Comparison of ENCODE assay signal across 10 mouse cellular contexts in the genomic region with DNA sequence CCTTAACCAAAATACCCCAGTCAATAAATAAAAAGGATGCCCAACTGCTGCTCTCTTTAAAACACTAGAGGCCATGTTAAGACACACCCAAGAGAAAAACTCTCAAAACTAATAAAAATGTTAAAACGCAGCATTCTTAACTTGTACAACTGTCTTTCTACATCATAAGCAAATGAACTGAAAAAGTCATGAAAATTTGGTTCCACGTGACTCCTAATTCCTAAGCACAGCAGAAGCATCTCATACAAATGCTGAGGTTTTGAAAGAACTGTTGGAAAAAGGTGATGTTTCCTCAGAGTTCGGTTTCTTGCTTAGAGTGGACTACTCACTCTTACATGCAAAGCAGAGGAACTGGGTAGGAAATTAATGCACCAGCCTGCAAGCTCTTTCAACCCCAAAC. TPM values are rescaled to one million over a fixed set of nuclear protein-coding genes. Genes with fewer than 3 reads are reported as not detected.
DNase-seq lines count a peak whose midpoint lies in the region; ATAC-seq lines count a peak whose summit lies in the region.
"Had no signal": no experiment of that assay in that cellular context is flagged by ENCODE, and none has a peak within 500 bp of the region (broad histone marks: within the 10 kb centered on the region; RNA-seq: fewer than 3 reads in every experiment).

No protein-coding gene starts in this region.

- WGBS in heart, embryonic 13.5 days = 85% methylated on average over 3 of the region's 3 CpGs
- WGBS in forebrain, embryonic 16.5 days = 39% methylated on average over 3 of the region's 3 CpGs
- 36% methylated on average over 3 of the region's 3 CpGs for WGBS in limb, embryonic 15.5 days

- intact Hi-C loops in left cerebral cortex, postnatal 14 days (cut with DNase I) = loop anchor here (10.0 kb wide), 2 partner anchors 610 to 1020 kb away; no protein-coding TSS in a partner anchor

- no peak overlapping the region for H3K9ac ChIP-seq in heart, embryonic 13.5 days
- H3K9ac ChIP-seq in forebrain, embryonic 16.5 days (replicated peaks; ENCODE audit: low read depth, low read length) = peak overlapping the region; percentile 9
- H3K9ac ChIP-seq in limb, embryonic 15.5 days = no peak overlapping the region

- peaks cover 21% of the 10 kb centered on the region for H3K36me3 ChIP-seq in heart, embryonic 13.5 days
- no peaks in the 10 kb centered on the region for H3K36me3 ChIP-seq in forebrain, embryonic 16.5 days (ENCODE audit: control insufficient read depth, insufficient read depth)
- 0 out of 2 replicates have a peak, but pooled peaks cover 10% of the 10 kb centered on the region for H3K36me3 ChIP-seq in limb, embryonic 15.5 days

- no peaks in the 10 kb centered on the region for H3K9me3 ChIP-seq in heart, embryonic 13.5 days
- H3K9me3 ChIP-seq in forebrain, embryonic 16.5 days (ENCODE audit: control insufficient read depth, low read length) = no peaks in the 10 kb centered on the region
- H3K9me3 ChIP-seq in limb, embryonic 15.5 days = no peaks in the 10 kb centered on the region

- H3K4me2 ChIP-seq in heart, embryonic 13.5 days = peak overlapping the region; percentile 68
- peak overlapping the region; percentile 58 for H3K4me2 ChIP-seq in forebrain, embryonic 16.5 days (ENCODE audit: low read length)
- peak overlapping the region; percentile 34 for H3K4me2 ChIP-seq in limb, embryonic 15.5 days

- no peak for DNase-seq in heart, adult 8-10 months (ENCODE audit: low spot score)
- DNase-seq in A20 (ENCODE audit: low read depth, low spot score) = peak; percentile 26
- DNase-seq in right cerebral cortex, adult 18-20 months = no peak
- DNase-seq in spleen, postnatal 10 days (ENCODE audit: low spot score in 2 of 2) = no peak
- no peak for DNase-seq in left cerebral cortex, postnatal 14 days (ENCODE audit: low spot score in 2 of 2)
- DNase-seq: kidney, postnatal 14 days had no signal

- H3K27ac ChIP-seq in heart, embryonic 13.5 days (replicated peaks) = no peak overlapping the region
- H3K27ac ChIP-seq in forebrain, embryonic 16.5 days (ENCODE audit: low read length) = no peak overlapping the region; the same call in 1 of the 2 replicates
- no peak overlapping the region for H3K27ac ChIP-seq in limb, embryonic 15.5 days
- H3K27ac ChIP-seq: macrophage had no signal

- ATAC-seq in heart, embryonic 13.5 days (ENCODE audit: extremely low read depth, insufficient number of reproducible peaks, low FRiP score, low TSS enrichment) = no peak
- no peak for ATAC-seq in forebrain, embryonic 16.5 days
- no peak for ATAC-seq in limb, embryonic 15.5 days (ENCODE audit: insufficient number of reproducible peaks, low FRiP score, low TSS enrichment, low read depth)

- peaks cover 34% of the 10 kb centered on the region for H3K4me1 ChIP-seq in heart, embryonic 13.5 days
- H3K4me1 ChIP-seq in forebrain, embryonic 16.5 days (replicated peaks; ENCODE audit: control insufficient read depth, insufficient read depth, low read length) = peaks cover 31% of the 10 kb centered on the region
- peaks cover 22% of the 10 kb centered on the region for H3K4me1 ChIP-seq in limb, embryonic 15.5 days

- H3K4me3 ChIP-seq in heart, embryonic 13.5 days = peak overlapping the region; percentile 92; the same call in 1 of the 2 replicates
- H3K4me3 ChIP-seq in forebrain, embryonic 16.5 days (replicated peaks; ENCODE audit: low read length) = peak overlapping the region; percentile 91
- H3K4me3 ChIP-seq in limb, embryonic 15.5 days = peak overlapping the region; percentile 68

- H3K27me3 ChIP-seq in heart, embryonic 13.5 days (replicated peaks) = no peaks in the 10 kb centered on the region
- H3K27me3 ChIP-seq in forebrain, embryonic 16.5 days (replicated peaks; ENCODE audit: control insufficient read depth, insufficient read depth, low read length) = no peaks in the 10 kb centered on the region
- H3K27me3 ChIP-seq in limb, embryonic 15.5 days = no peaks in the 10 kb centered on the region

RNA-seq across cellular contexts. Expression of gene Tle4, which starts 3.3 kb away (rescaled TPM):
- 5.8 and 5.9 TPM in 2 replicates for polyA plus RNA-seq in heart, embryonic 13.5 days (2015; fragmentation: Nextera tagmentation; extraction: Ambion mirVana)
- 10 to 100 TPM in 2 of 4 experiments, 1 to 10 TPM in 2; 7.6 to 10.8 (median 9.1) TPM for total RNA-seq in heart, adult 8-10 months (2022)
- 39.8 and 40.9 TPM in 2 replicates for polyA plus RNA-seq in forebrain, embryonic 16.5 days (2015; fragmentation: Nextera tagmentation; extraction: Ambion mirVana)
- 12.4 and 14.6 TPM in 2 replicates for polyA plus RNA-seq in limb, embryonic 15.5 days (2015; fragmentation: Nextera tagmentation; extraction: Ambion mirVana)
- total RNA-seq in left cerebral cortex, postnatal 14 days (2021) = 10 to 100 TPM; 33.4 to 49.1 TPM
